Mouse (Mus musculus) v-Abl transformed pro-B cells (cell line): ENCODE data around the gene Psmd9.

ENCODE experiments used
- in situ Hi-C, 2 experiments: fragments of 400-800 bp; cut with MboI; formaldehyde crosslinking; loops; one replicate each; pipeline ENCODE4 v1.15.1; 2025; ENCODE audit not compliant: unreplicated experiment in 2 of 2

Psmd9 gene

GRCm38 (mm10) chr5:123136361-123137043, 32.7 kb upstream of the Psmd9 start:
- in situ Hi-C loops, result no loop called here

DNA sequence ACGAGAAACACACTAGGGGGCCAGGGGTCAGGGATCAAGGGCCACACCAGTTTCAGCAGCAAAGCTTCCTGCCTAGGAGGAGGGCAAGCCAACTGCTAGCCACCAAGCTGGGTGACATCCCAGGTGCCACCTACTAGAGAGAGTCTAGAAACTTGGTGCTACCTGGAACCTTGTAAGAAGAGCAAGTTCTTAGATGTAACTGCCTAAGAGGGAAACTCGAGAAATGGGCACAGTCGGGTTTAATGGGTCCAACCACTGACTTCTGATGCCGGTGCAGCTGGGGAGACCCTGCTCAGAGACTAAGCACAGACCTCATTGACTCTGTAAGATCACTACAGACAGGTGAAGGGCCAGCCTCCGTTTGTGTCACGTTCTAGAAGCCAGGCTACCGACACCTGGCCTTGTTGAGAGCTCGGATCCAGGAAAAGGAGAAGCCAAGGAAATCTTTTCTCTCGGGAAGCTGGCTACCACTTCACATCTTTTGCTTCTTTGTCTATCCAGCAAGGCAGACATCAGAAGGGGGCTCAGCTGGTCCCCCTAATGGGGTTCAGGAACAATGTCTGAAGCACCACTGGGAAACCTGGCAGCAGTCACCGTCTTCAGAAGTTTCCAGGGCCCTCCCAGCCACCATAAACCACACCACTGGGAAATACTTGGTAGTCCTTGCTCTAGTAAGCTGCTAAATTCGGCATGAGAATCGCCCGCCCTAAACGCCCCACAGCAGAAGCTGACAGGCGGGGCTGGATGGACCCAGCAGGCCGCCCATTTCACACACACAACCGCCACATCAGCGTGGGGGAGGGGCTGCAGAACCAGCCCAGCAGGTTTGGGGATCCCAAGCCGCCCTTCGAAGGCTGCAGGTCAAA, 31.9 kb upstream of the Psmd9 start:
- in situ Hi-C loops, result no loop called here

DNA sequence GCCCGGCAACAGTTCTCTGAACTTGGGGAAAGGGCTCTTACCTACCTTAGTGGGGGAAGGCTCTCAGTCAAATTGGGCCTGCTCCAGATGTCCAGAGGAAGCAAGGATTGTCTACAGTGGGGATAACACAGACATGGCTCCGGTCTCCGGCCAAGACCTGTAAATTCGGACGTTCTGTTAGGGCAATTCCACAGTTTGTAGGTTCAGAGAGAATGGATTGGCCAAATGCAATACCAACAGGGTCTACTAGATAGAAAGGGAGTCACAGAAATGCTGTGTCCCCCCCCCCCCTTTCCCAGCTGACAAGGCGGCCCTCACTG, 31.3 kb upstream of the Psmd9 start:
- in situ Hi-C loops, result no loop called here

- in situ Hi-C loops, result no loop called here
Observed at GRCm38 (mm10) chr5:123138230-123138911, 30.8 kb upstream of the Psmd9 start.

GRCm38 (mm10) chr5:123138953-123139721, 30.1 kb upstream of the Psmd9 start:
- in situ Hi-C loops, result no loop called here

GRCm38 (mm10) chr5:123139722-123140627, 29.2 kb upstream of the Psmd9 start:
- in situ Hi-C loops, result loop anchor here in 1 of 2 experiments (10.0 kb wide), 1 partner anchor 185 kb away; no protein-coding TSS in a partner anchor

GRCm38 (mm10) chr5:123140694-123141554, 28.3 kb upstream of the Psmd9 start:
- in situ Hi-C loops, result loop anchor here in 1 of 2 experiments (10.0 kb wide), 1 partner anchor 184 kb away; no protein-coding TSS in a partner anchor

DNA sequence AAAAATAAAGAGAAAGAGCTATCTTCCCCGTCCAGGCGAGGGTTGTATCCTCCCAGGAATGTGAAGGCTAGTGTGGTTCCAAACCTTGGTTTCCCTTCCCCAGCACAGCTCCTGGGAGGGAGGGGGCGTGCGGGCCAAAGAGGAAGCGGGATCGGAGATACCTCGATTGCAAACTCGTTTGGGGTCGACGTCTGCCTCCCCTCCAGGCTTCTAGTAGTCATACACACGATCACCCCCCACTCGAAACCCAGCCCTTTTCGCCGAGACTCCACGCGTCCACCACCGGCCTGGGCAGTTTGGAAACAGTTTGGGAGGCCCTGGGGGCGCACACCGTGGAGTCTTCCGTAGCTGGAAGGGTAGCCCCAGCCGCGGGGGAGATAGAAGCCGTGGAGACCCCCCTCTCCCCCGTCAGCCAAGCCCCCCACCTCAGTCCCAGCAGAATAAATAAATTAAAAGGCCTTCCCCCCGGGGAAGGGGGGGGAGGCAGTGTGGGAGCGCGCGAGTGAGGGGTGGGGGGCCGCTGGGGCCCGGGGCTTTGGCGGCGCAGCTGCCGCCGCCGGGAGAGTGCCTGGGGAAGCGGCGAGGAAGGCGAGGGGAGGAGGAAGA, 27.6 kb upstream of the Psmd9 start:
- in situ Hi-C loops, result loop anchor here in 1 of 2 experiments (10.0 kb wide), 1 partner anchor 183 kb away; no protein-coding TSS in a partner anchor

DNA sequence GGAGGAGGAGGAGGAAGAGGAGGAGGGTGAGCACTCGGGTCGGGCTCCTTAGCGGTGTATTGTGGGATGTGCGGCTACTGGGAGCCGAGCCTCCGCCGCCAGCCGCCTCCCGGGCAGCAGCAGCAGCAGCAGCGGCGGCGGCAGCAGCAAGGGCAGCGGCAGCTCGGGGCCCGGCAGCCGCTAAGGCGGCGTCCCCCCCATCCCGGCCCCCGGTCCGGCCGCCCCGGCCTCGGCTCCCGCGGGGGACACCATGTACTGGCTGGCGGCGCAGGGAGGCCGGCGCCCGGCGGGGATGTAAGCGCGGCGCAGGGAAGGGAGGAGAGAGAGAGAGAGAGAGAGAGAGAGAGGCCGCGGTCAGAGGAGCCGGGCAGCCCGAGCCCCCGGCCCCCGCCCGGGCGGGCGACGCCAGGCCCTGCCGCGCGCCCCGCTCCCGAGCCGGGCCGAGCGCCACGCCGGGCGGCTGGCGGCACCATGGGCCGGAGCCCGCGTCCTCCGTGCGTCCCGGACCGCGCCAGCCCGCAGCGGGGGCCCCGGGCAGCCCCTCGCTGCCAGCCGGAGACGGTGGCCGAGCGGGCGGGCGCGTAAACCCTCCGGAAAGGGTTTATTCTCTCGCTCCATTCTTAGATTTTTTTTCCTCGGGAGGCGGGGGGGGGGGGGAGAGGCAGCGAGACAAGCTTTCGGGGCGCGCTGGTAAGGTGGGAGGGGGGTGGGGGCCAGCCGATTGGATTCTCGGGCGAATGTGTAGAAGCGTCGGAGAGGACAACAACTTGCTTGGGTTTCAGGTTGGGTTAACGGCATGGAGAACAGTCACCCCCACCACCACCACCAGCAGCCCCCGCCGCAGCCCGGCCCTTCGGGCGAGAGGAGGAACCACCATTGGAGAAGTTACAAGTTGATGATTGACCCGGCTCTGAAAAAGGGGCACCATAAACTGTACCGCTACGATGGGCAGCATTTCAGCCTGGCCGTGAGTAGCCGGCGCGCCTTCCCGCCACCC, 26.8 kb upstream of the Psmd9 start, which contains the start of gene Setd1b:
TSS of gene Setd1b (plus strand) at position 33 of the 997 bp plus-strand sequence.
- in situ Hi-C loops, result loop anchor here in 1 of 2 experiments (10.0 kb wide), 1 partner anchor 182 kb away; no protein-coding TSS in a partner anchor

DNA sequence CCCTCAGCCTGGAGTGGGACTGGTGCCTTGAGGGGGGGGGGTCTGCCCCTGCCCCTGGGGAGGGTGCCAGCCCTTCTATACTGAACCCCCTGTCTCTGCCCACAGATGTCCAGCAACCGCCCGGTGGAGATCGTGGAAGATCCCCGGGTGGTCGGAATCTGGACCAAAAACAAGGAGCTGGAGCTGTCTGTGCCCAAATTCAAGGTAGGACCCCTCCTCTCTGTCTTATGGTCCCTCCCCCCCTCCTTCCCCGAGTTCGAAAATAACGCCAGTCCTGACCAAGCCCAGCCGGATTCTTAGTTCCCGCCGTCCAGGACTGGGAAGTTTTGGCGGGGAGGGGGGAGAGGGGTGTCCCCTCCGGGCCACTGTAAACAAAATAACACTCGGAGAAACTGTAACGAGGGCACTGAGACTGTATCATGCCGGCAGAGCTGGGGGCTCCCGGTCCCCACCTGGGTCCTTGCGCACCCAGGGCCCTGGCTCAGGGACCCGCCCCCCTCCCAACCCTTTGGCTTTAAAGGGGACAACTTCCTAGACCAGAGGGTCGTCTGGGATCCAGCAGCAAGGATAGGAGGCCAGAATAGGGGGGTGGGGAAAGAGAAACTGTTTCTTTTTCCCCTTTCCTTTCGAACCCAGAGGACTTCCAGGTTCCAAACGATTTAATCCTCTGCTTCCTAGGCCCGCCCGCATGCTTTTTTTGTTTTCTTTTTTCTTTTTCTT, 25.8 kb upstream of the Psmd9 start:
- in situ Hi-C loops, result loop anchor here in 1 of 2 experiments (10.0 kb wide), 1 partner anchor 181 kb away; no protein-coding TSS in a partner anchor

GRCm38 (mm10) chr5:123143971-123144745, 25.1 kb upstream of the Psmd9 start:
- in situ Hi-C loops, result loop anchor here in 1 of 2 experiments (10.0 kb wide), 1 partner anchor 181 kb away; no protein-coding TSS in a partner anchor

DNA sequence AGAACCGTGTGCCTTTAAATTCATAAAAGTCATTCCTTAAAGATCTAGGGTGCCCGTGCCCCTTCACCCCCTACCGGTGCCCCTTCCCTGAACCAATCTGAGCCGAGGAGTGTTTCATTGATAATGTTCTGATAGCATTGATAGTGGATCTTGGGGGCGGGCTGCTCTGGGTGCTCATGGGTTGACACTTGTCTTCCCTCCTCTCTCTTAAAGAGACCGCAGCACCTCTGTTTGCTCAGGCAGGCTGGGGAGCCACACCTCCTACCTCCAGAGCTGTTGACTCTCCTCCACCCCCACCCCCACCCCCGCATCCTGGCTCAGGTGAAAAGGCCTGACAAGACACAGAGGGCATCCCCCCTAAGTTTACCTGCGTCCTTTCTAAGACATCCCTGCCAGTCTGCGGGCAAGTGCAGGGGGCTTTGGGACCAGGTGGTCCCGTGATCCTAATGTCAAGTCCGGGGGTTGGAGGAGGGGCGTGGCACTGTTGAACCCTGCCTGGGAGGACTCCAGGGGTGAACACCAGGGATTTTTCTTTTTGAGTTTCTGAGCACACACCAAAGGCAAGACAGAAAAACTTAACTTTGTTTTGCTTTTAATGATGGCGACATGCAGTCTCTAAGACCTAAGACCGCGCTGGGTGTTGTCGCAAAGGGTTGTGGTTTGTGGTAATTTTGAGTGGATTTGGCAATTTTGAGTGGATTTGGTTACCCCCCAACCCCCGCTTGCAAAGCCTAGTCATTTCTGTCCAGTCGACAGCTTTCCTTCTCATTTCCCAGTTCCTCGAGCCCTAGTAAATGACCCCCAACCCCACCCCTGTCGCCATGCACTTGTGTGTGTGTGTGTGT, 24.2 kb upstream of the Psmd9 start:
- in situ Hi-C loops, result loop anchor here in 1 of 2 experiments (10.0 kb wide), 1 partner anchor 180 kb away; no protein-coding TSS in a partner anchor

DNA sequence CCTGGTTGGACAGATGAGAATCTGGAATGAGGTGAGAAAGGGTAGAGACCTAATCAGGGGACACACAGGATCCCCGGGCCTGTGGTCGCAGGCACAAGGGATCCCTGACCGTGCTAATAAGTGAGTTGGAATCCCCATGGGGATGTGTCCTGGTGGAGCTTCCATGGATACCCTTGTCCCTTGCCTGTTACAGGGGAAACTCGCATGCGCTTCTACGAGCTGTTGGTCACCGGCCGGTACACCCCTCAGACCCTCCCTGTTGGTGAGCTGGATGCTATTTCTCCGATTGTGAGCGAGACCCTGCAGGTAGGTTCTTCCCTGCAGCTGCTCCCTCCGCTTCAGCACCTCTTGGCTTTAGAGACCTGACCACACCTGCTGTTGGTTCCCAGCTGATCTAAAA, 22.9 kb upstream of the Psmd9 start:
- in situ Hi-C loops, result loop anchor here in 1 of 2 experiments (10.0 kb wide), 1 partner anchor 178 kb away; no protein-coding TSS in a partner anchor

DNA sequence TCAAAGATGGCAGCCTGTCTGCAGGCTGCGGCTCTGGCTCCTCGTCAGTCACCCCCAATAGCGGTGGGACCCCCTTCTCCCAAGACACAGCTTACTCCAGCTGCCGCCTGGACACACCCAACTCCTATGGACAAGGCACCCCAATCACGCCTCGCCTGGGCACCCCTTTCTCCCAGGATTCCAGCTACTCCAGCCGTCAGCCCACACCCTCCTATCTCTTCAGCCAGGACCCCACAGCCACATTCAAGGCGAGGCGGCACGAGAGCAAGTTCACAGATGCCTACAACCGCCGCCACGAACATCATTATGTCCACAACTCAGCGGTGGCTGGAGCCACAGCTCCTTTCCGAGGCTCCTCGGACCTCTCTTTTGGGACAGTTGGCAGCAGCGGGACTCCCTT, 21.6 kb upstream of the Psmd9 start:
- in situ Hi-C loops, result loop anchor here in 1 of 2 experiments (10.0 kb wide), 1 partner anchor 177 kb away; no protein-coding TSS in a partner anchor
